In genomic region chr1:171113873-171114299, GRCm38 (mm10) we compare ENCODE assay signal across 8 mouse cellular contexts. TPM values are rescaled to one million over a fixed set of nuclear protein-coding genes. Genes with fewer than 3 reads are reported as not detected.
DNase-seq lines count a peak whose midpoint lies in the region; ATAC-seq and TF ChIP-seq lines count a peak whose summit lies in the region.

Gene Cfap126 (plus strand): TSS chr1:171113918.

- H3K27me3 ChIP-seq in CH12.LX (replicated peaks): no peaks in the 10 kb centered on the region
- peaks cover 7% of the 10 kb centered on the region; the same call in 1 of the 2 replicates for H3K27me3 ChIP-seq in forebrain, embryonic 12.5 days
- H3K27me3 ChIP-seq in liver, postnatal 0 days (ENCODE audit: insufficient read depth, low read length): no peaks in the 10 kb centered on the region
- no peaks in the 10 kb centered on the region for H3K27me3 ChIP-seq in neural tube, embryonic 12.5 days (replicated peaks)

- peak within 1 kb of the TSS; percentile 58 for H3K4me2 ChIP-seq in CH12.LX (ENCODE audit: insufficient read depth, low read depth, poor library complexity, severe bottlenecking)
- H3K4me2 ChIP-seq in forebrain, embryonic 12.5 days: peak within 1 kb of the TSS; percentile 72
- H3K4me2 ChIP-seq in liver, postnatal 0 days (ENCODE audit: low read depth, low read length): peak within 1 kb of the TSS; percentile 85
- peak within 1 kb of the TSS; percentile 69 for H3K4me2 ChIP-seq in neural tube, embryonic 12.5 days (replicated peaks)

- H3K4me3 ChIP-seq in CH12.LX (replicated peaks in 1 of 3; ENCODE audit: low read depth in 2 of 3, low read length in 2 of 3, poor library complexity in 1 of 3): peak within 1 kb of the TSS; percentile 52 to 65 (median 56)
- H3K4me3 ChIP-seq in forebrain, embryonic 12.5 days (replicated peaks): peak within 1 kb of the TSS; percentile 52
- peak within 1 kb of the TSS; percentile 58 for H3K4me3 ChIP-seq in liver, postnatal 0 days (ENCODE audit: low read depth, low read length)
- H3K4me3 ChIP-seq in neural tube, embryonic 12.5 days: peak within 1 kb of the TSS; percentile 42

- no peak for TF ChIP-seq RAD21 in CH12.LX (IDR thresholded peaks at IDR 0.05; ENCODE audit: low read depth, low read length)

- intact Hi-C loops in heart, postnatal 10 days (cut with DNase I): loop anchor here (5.0 to 10.0 kb wide), 3 partner anchors 171 to 361 kb away; partner anchors contain the start of genes Ppox and Usp21

- H3K9ac ChIP-seq in CH12.LX (ENCODE audit: insufficient read depth, low read depth): peak within 1 kb of the TSS; percentile 32
- H3K9ac ChIP-seq in forebrain, embryonic 12.5 days: peak within 1 kb of the TSS; percentile 66
- H3K9ac ChIP-seq in liver, postnatal 0 days (replicated peaks): peak within 1 kb of the TSS; percentile 73
- H3K9ac ChIP-seq in neural tube, embryonic 12.5 days: peak within 1 kb of the TSS; percentile 62

- 1% methylated on average over 24 of the region's 24 CpGs for WGBS in forebrain, embryonic 12.5 days
- under 1% methylated on average over 24 of the region's 24 CpGs for WGBS in liver, postnatal 0 days (ENCODE audit: insufficient replicate concordance)
- WGBS in neural tube, embryonic 12.5 days: 2% methylated on average over 24 of the region's 24 CpGs

- no peaks in the 10 kb centered on the region for H3K9me3 ChIP-seq in CH12.LX (replicated peaks; ENCODE audit: low read length)
- H3K9me3 ChIP-seq in forebrain, embryonic 12.5 days: no peaks in the 10 kb centered on the region
- no peaks in the 10 kb centered on the region for H3K9me3 ChIP-seq in liver, postnatal 0 days (ENCODE audit: low read length)
- no peaks in the 10 kb centered on the region for H3K9me3 ChIP-seq in neural tube, embryonic 12.5 days

- DNase-seq in CH12.LX (ENCODE audit: extremely low read depth): peak; percentile 73
- peak; percentile 64 for DNase-seq in c-Kit-positive CD71-positive TER-119-positive erythroid progenitor cells, embryonic 14.5 days (ENCODE audit: low spot score)
- DNase-seq in heart, postnatal 10 days: peak; percentile 89 to 91
- peak; percentile 78 to 86 for DNase-seq in kidney, postnatal 4 days
- DNase-seq in liver, postnatal 0 days: peak; percentile 82
- DNase-seq in telencephalon, adult 2 months (ENCODE audit: low read depth, low spot score): peak; percentile 34

- no peak for TF ChIP-seq CTCF in CH12.LX (conservative IDR thresholded peaks at IDR 0.05 in 1 of 2, IDR thresholded peaks at IDR 0.05 in 1 of 2; ENCODE audit: low read depth in 2 of 2, low read length in 2 of 2)
- no peak for TF ChIP-seq CTCF in liver, postnatal 0 days (IDR thresholded peaks at IDR 0.05; ENCODE audit: low read depth)

- dilution Hi-C loops in CH12.LX (cut with MboI; ENCODE audit: extremely low pct_ligation_motif_present, extremely low pct_unique_long_range_greater_than_20kb, low sequenced_read_pairs): no loop called here

- TF ChIP-seq EP300 in CH12.LX (IDR thresholded peaks at IDR 0.05; ENCODE audit: low read length): no peak; the same call in 1 of the 2 replicates
- TF ChIP-seq EP300 in liver, postnatal 0 days (IDR thresholded peaks at IDR 0.05; ENCODE audit: low read depth): no peak

- H3K4me1 ChIP-seq in CH12.LX (ENCODE audit: control insufficient read depth in 1 of 2, insufficient read depth in 2 of 2): peaks cover 6 to 17% of the 10 kb centered on the region in 2 experiments
- H3K4me1 ChIP-seq in forebrain, embryonic 12.5 days: peaks cover 17% of the 10 kb centered on the region
- H3K4me1 ChIP-seq in liver, postnatal 0 days (ENCODE audit: insufficient read depth): peaks cover 28% of the 10 kb centered on the region
- H3K4me1 ChIP-seq in neural tube, embryonic 12.5 days: peaks cover 15% of the 10 kb centered on the region

- H3K79me2 ChIP-seq in CH12.LX (replicated peaks; ENCODE audit: control insufficient read depth, extremely low read depth, insufficient read depth, poor library complexity, severe bottlenecking): no peaks in the 10 kb centered on the region

- peak; percentile 78 for TF ChIP-seq POLR2A in CH12.LX (IDR thresholded peaks at IDR 0.05; ENCODE audit: low read depth, low read length)

- no peaks in the 10 kb centered on the region for H3K36me3 ChIP-seq in CH12.LX (replicated peaks in 1 of 2; ENCODE audit: control insufficient read depth in 1 of 2, insufficient read depth in 1 of 2, low read length in 1 of 2)
- H3K36me3 ChIP-seq in forebrain, embryonic 12.5 days (replicated peaks): no peaks in the 10 kb centered on the region
- H3K36me3 ChIP-seq in liver, postnatal 0 days (replicated peaks; ENCODE audit: insufficient read depth, low read length): no peaks in the 10 kb centered on the region
- H3K36me3 ChIP-seq in neural tube, embryonic 12.5 days: no peaks in the 10 kb centered on the region

- peak within 1 kb of the TSS; percentile 10 for H3K27ac ChIP-seq in CH12.LX (ENCODE audit: insufficient read depth, low read depth)
- H3K27ac ChIP-seq in forebrain, embryonic 12.5 days: 0 out of 2 replicates have a peak within 1 kb of the TSS, but pooled peaks have one; percentile 56
- peak within 1 kb of the TSS; percentile 83 for H3K27ac ChIP-seq in liver, postnatal 0 days (ENCODE audit: low read depth)
- H3K27ac ChIP-seq in neural tube, embryonic 12.5 days: no peak within 1 kb of the TSS

- ATAC-seq in forebrain, embryonic 12.5 days (ENCODE audit: low FRiP score): peak; percentile 18; the same call in 1 of the 2 replicates
- ATAC-seq in liver, postnatal 0 days: peak; percentile 40
- ATAC-seq in neural tube, embryonic 12.5 days (ENCODE audit: low FRiP score, low read depth): peak; percentile 19

- in situ Hi-C loops in CH12.LX (cut with MboI; ENCODE audit: low pct_ligation_motif_present, low pct_unique_long_range_greater_than_20kb, low sequenced_read_pairs): loop anchor here (5.0 kb wide), 2 partner anchors 108 to 217 kb away; partner anchors contain the start of gene Tomm40l

TF ChIP-seq in CH12.LX, 34 proteins besides CTCF, POLR2A, EP300 and RAD21 (continues in another document):
- no peak for TF ChIP-seq GABPA (IDR thresholded peaks at IDR 0.05; ENCODE audit: insufficient replicate concordance, low read depth, low read length)
- TF ChIP-seq SIN3A (IDR thresholded peaks at IDR 0.05; ENCODE audit: low read length): no peak; the same call in 1 of the 2 replicates
- peak; percentile 66 for TF ChIP-seq HCFC1 (IDR thresholded peaks at IDR 0.05; ENCODE audit: low read depth, low read length)
- no peak for TF ChIP-seq PAX5 (IDR thresholded peaks at IDR 0.05; ENCODE audit: low read length)
- TF ChIP-seq SMC3 (IDR thresholded peaks at IDR 0.05; ENCODE audit: low read depth, low read length): no peak
- TF ChIP-seq ZKSCAN1 (IDR thresholded peaks at IDR 0.05; ENCODE audit: borderline replicate concordance, low read depth, low read length): no peak
- TF ChIP-seq ELF1 (IDR thresholded peaks at IDR 0.05; ENCODE audit: low read depth, low read length): peak; percentile 80
- TF ChIP-seq KAT2A (IDR thresholded peaks at IDR 0.05; ENCODE audit: insufficient replicate concordance, low read length): 0 out of 2 replicates have a peak, but pooled peaks have one; percentile 26
- no peak for TF ChIP-seq USF2 (conservative IDR thresholded peaks at IDR 0.05; ENCODE audit: low read depth, low read length)
- TF ChIP-seq USF1 (IDR thresholded peaks at IDR 0.05; ENCODE audit: low read depth, low read length): no peak
- 0 out of 2 replicates have a peak, but pooled peaks have one; percentile 37 for TF ChIP-seq UBTF (IDR thresholded peaks at IDR 0.05; ENCODE audit: low read depth, low read length)
- no peak for TF ChIP-seq JUND (conservative IDR thresholded peaks at IDR 0.05; ENCODE audit: low read depth, low read length)
- TF ChIP-seq MAFK (IDR thresholded peaks at IDR 0.05; ENCODE audit: insufficient replicate concordance, low read length): no peak
- TF ChIP-seq E2F4 (IDR thresholded peaks at IDR 0.05; ENCODE audit: insufficient replicate concordance, low read depth, low read length): no peak
- TF ChIP-seq TBP (conservative IDR thresholded peaks at IDR 0.05; ENCODE audit: low read depth, low read length): no peak; the same call in 1 of the 2 replicates
- TF ChIP-seq MYC (IDR thresholded peaks at IDR 0.05; ENCODE audit: low read depth, low read length): peak; percentile 23; the same call in 1 of the 2 replicates
- TF ChIP-seq ZNF384 (IDR thresholded peaks at IDR 0.05; ENCODE audit: low read depth, low read length): no peak
- no peak; the same call in 1 of the 2 replicates for TF ChIP-seq ZMIZ1 (IDR thresholded peaks at IDR 0.05; ENCODE audit: low read depth, low read length)
- peak; percentile 27; the same call in 1 of the 2 replicates for TF ChIP-seq MXI1 (IDR thresholded peaks at IDR 0.05; ENCODE audit: low read depth, low read length)
- TF ChIP-seq POLR2AphosphoS2 (IDR thresholded peaks at IDR 0.05; ENCODE audit: low read depth, low read length): no peak
- TF ChIP-seq NELFE (IDR thresholded peaks at IDR 0.05; ENCODE audit: low read depth, low read length): peak; percentile 68
- TF ChIP-seq RCOR1 (conservative IDR thresholded peaks at IDR 0.05; ENCODE audit: low read depth, low read length): no peak
- peak; percentile 43; the same call in 1 of the 2 replicates for TF ChIP-seq MAX (IDR thresholded peaks at IDR 0.05; ENCODE audit: low read length)
- no peak for TF ChIP-seq MAZ (IDR thresholded peaks at IDR 0.05; ENCODE audit: low read depth, low read length)
- TF ChIP-seq CHD1 (IDR thresholded peaks at IDR 0.05; ENCODE audit: low read depth, low read length): 0 out of 2 replicates have a peak, but pooled peaks have one; percentile 65
- peak; percentile 89 for TF ChIP-seq BHLHE40 (IDR thresholded peaks at IDR 0.05; ENCODE audit: low read depth, low read length)
- peak; percentile 81 for TF ChIP-seq IRF4 (IDR thresholded peaks at IDR 0.05; ENCODE audit: low read depth, low read length)
- 0 out of 2 replicates have a peak, but pooled peaks have one; percentile 28 for TF ChIP-seq CHD2 (IDR thresholded peaks at IDR 0.05; ENCODE audit: low read length)
- no peak for TF ChIP-seq ZC3H11A (IDR thresholded peaks at IDR 0.05; ENCODE audit: low read depth, low read length)
- TF ChIP-seq MEF2A (IDR thresholded peaks at IDR 0.05; ENCODE audit: borderline replicate concordance, low read depth, low read length): peak; percentile 61; the same call in 1 of the 2 replicates
- no peak for TF ChIP-seq NRF1 (IDR thresholded peaks at IDR 0.05; ENCODE audit: low read depth, low read length)

RNA-seq across cellular contexts. Expression of gene Cfap126, which starts in this region (rescaled TPM):
- total RNA-seq in CH12.LX (2012; rRNA removed): 0.76 and 2.0 TPM in 2 replicates
- 0.43 and 0.79 TPM in 2 replicates for total RNA-seq in CH12.LX (2014; rRNA removed)
- 2.5 and 3.4 TPM in 2 replicates for polyA plus RNA-seq in CH12.LX (2012; ENCODE audit: insufficient read length, low read depth)
- polyA plus RNA-seq in forebrain, embryonic 12.5 days (2016; fragmentation: Nextera tagmentation; extraction: Ambion mirVana): 3.9 and 5.2 TPM in 2 replicates
- 1 to 10 TPM in 1 of 2 experiments, under 1 TPM in 1; 0.67 to 1.6 TPM for total RNA-seq in heart, postnatal 10 days (2021)
- 0.90 and 1.5 TPM in 2 replicates for polyA plus RNA-seq in liver, postnatal 0 days (2015; fragmentation: Nextera tagmentation; extraction: Ambion mirVana)
- polyA plus RNA-seq in neural tube, embryonic 12.5 days (2016; fragmentation: Nextera tagmentation; extraction: Ambion mirVana): 1.7 and 2.3 TPM in 2 replicates

Comparison
In these comparisons a context has a peak if more than half of its experiments do, and no peak if none do; other contexts are left out.
1. DNase-seq: peak in every context shown above with its lines; median percentile 90 in heart, postnatal 10 days; 82 in kidney, postnatal 4 days; 82 in liver, postnatal 0 days; 73 in CH12.LX; 64 in c-Kit-positive CD71-positive TER-119-positive erythroid progenitor cells, embryonic 14.5 days; 34 in telencephalon, adult 2 months.